Mouse (Mus musculus): ENCODE data around the gene Slc16a10. TPM values are rescaled to one million over a fixed set of nuclear protein-coding genes. Genes with fewer than 3 reads are reported as not detected.

The Slc16a10 gene
- polyA plus RNA-seq, 1 experiment from 2014 or later = 5.3 TPM

DNA sequence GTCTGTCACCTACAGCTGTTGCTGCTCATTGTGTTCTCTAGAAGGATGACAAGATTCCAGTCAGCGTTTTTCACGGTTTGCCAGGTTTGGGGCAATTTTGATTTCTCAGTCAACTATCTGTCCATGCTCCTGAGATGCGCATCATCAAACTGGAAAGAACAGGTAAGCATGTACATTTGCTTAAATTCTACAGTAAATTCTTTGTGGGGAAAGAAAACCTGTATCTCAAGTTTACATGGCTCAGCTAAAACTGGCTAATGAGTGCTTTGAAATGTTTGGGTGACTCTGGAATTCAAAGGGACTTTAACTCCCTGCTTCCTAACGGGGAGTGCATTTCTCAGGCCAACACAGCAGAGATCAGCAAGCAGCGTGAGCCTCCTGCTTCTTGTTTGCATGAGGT, 80.1 kb downstream of the Slc16a10 start:
- no peak for TF ChIP-seq CTCF (IDR thresholded peaks at IDR 0.05; ENCODE audit: low read depth)
- DNase-seq (no peak), ATAC-seq (ENCODE audit: insufficient read depth) (no peak)
- no peaks in the 10 kb centered on the region for H3K4me1 ChIP-seq (ENCODE audit: insufficient read depth)
- H3K4me3 ChIP-seq (ENCODE audit: low read depth, low read length) = no peak overlapping the region
- 76% methylated on average over 5 of the region's 5 CpGs for WGBS
- no peaks in the 10 kb centered on the region for H3K27me3 ChIP-seq (ENCODE audit: insufficient read depth, low read length)
- H3K4me2 ChIP-seq = no peak overlapping the region
- H3K36me3 ChIP-seq (ENCODE audit: insufficient read depth) = no peaks in the 10 kb centered on the region
- H3K9ac ChIP-seq = no peak overlapping the region
- no peak overlapping the region for H3K27ac ChIP-seq (ENCODE audit: low read depth)
- no peaks in the 10 kb centered on the region for H3K9me3 ChIP-seq (ENCODE audit: low read depth, low read length)

- no peaks in the 10 kb centered on the region for H3K9me3 ChIP-seq (ENCODE audit: low read depth, low read length)
- no peaks in the 10 kb centered on the region for H3K4me1 ChIP-seq (ENCODE audit: insufficient read depth)
- no peak for TF ChIP-seq CTCF (IDR thresholded peaks at IDR 0.05; ENCODE audit: low read depth)
- no peak overlapping the region for H3K9ac ChIP-seq
- DNase-seq (no peak), ATAC-seq (ENCODE audit: insufficient read depth) (no peak)
- H3K27ac ChIP-seq (ENCODE audit: low read depth) = no peak overlapping the region
- H3K4me3 ChIP-seq (ENCODE audit: low read depth, low read length) = no peak overlapping the region
- no peaks in the 10 kb centered on the region for H3K36me3 ChIP-seq (ENCODE audit: insufficient read depth)
- no peak overlapping the region for H3K4me2 ChIP-seq
- no peaks in the 10 kb centered on the region for H3K27me3 ChIP-seq (ENCODE audit: insufficient read depth, low read length)
- 74% methylated on average over 3 of the region's 3 CpGs for WGBS
Measured at GRCm38 (mm10) chr10:40058786-40059120, 83.3 kb downstream of the Slc16a10 start.

- DNase-seq (no peak), ATAC-seq (ENCODE audit: insufficient read depth) (no peak)
- Histone ChIP-seq H3K4me3 (ENCODE audit: low read depth, low read length) (no peak overlapping the region), H3K4me1 (ENCODE audit: insufficient read depth) (no peaks in the 10 kb centered on the region), H3K36me3 (ENCODE audit: insufficient read depth) (no peaks in the 10 kb centered on the region), H3K27me3 (ENCODE audit: insufficient read depth, low read length) (no peaks in the 10 kb centered on the region), H3K27ac (ENCODE audit: low read depth) (no peak overlapping the region), H3K9me3 (ENCODE audit: low read depth, low read length) (no peaks in the 10 kb centered on the region), H3K4me2 (no peak overlapping the region), H3K9ac (no peak overlapping the region)
- WGBS = 47% methylated on average over 6 of the region's 6 CpGs
- TF ChIP-seq CTCF (IDR thresholded peaks at IDR 0.05; ENCODE audit: low read depth) = no peak
Measured at GRCm38 (mm10) chr10:40058062-40058785, 83.8 kb downstream of the Slc16a10 start.

DNA sequence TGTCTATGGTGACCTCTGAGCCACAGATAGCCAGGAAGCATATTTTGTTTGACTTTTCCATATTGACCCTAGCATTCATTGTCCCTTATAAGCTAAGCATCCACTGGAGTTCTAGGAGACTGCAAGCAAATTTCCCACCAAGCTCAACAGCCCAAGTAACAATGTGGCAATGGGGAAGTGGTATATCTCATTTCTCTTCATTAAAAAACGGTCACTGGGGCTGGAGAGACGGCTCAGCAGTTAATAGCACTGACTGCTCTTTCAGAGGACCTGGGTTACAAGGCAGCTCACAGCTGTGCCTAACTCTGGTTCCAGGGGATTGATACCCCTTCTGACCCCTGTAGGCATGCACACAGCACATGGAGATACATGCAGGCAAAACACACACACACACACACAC, 84.4 kb downstream of the Slc16a10 start:
- H3K9ac ChIP-seq = no peak overlapping the region
- ATAC-seq (ENCODE audit: insufficient read depth) (no peak), DNase-seq (no peak)
- no peaks in the 10 kb centered on the region for H3K9me3 ChIP-seq (ENCODE audit: low read depth, low read length)
- no peak for TF ChIP-seq CTCF (IDR thresholded peaks at IDR 0.05; ENCODE audit: low read depth)
- no peaks in the 10 kb centered on the region for H3K4me1 ChIP-seq (ENCODE audit: insufficient read depth)
- 51% methylated on average over 2 of the region's 2 CpGs for WGBS
- H3K36me3 ChIP-seq (ENCODE audit: insufficient read depth) = no peaks in the 10 kb centered on the region
- H3K27ac ChIP-seq (ENCODE audit: low read depth) = no peak overlapping the region
- no peak overlapping the region for H3K4me2 ChIP-seq
- no peaks in the 10 kb centered on the region for H3K27me3 ChIP-seq (ENCODE audit: insufficient read depth, low read length)
- no peak overlapping the region for H3K4me3 ChIP-seq (ENCODE audit: low read depth, low read length)

DNA sequence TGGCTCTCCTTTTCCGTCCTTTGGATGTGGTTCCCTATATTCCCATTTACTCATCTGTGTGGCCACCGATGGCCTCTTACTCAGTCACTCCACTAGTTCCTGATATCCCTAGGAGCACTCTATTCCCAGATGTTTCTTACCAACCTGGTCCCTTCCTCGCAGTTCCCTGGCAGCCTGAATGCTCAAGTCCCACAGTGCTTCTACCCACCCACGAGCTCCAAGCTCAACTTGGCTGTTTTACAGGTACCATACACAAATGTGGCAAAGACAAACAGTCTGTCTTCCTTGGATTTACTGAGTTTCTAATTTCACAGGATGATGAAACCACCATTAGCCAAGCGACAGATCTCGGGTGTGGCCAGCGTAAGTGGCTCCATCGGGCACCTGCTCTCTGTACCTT, 87.6 kb downstream of the Slc16a10 start:
- Histone ChIP-seq H3K27ac (ENCODE audit: low read depth) (no peak overlapping the region), H3K9me3 (ENCODE audit: low read depth, low read length) (no peaks in the 10 kb centered on the region), H3K36me3 (ENCODE audit: insufficient read depth) (no peaks in the 10 kb centered on the region), H3K27me3 (ENCODE audit: insufficient read depth, low read length) (no peaks in the 10 kb centered on the region), H3K4me2 (no peak overlapping the region), H3K4me3 (ENCODE audit: low read depth, low read length) (no peak overlapping the region), H3K4me1 (ENCODE audit: insufficient read depth) (no peaks in the 10 kb centered on the region), H3K9ac (no peak overlapping the region)
- no peak for ATAC-seq (ENCODE audit: insufficient read depth)
- no peak for DNase-seq
- no peak for TF ChIP-seq CTCF (IDR thresholded peaks at IDR 0.05; ENCODE audit: low read depth)
- WGBS = 87% methylated on average over 8 of the region's 8 CpGs

- no peak overlapping the region for H3K9ac ChIP-seq
- no peaks in the 10 kb centered on the region for H3K36me3 ChIP-seq (ENCODE audit: insufficient read depth)
- no peak for TF ChIP-seq CTCF (IDR thresholded peaks at IDR 0.05; ENCODE audit: low read depth)
- no peak for DNase-seq
- no peaks in the 10 kb centered on the region for H3K9me3 ChIP-seq (ENCODE audit: low read depth, low read length)
- H3K27ac ChIP-seq (ENCODE audit: low read depth) = no peak overlapping the region
- H3K4me2 ChIP-seq = no peak overlapping the region
- H3K4me3 ChIP-seq (ENCODE audit: low read depth, low read length) = no peak overlapping the region
- 83% methylated on average over 4 of the region's 4 CpGs for WGBS
- H3K27me3 ChIP-seq (ENCODE audit: insufficient read depth, low read length) = no peaks in the 10 kb centered on the region
- H3K4me1 ChIP-seq (ENCODE audit: insufficient read depth) = no peaks in the 10 kb centered on the region
- no peak for ATAC-seq (ENCODE audit: insufficient read depth)
Measured at GRCm38 (mm10) chr10:40053896-40054295, 88.2 kb downstream of the Slc16a10 start.

DNA sequence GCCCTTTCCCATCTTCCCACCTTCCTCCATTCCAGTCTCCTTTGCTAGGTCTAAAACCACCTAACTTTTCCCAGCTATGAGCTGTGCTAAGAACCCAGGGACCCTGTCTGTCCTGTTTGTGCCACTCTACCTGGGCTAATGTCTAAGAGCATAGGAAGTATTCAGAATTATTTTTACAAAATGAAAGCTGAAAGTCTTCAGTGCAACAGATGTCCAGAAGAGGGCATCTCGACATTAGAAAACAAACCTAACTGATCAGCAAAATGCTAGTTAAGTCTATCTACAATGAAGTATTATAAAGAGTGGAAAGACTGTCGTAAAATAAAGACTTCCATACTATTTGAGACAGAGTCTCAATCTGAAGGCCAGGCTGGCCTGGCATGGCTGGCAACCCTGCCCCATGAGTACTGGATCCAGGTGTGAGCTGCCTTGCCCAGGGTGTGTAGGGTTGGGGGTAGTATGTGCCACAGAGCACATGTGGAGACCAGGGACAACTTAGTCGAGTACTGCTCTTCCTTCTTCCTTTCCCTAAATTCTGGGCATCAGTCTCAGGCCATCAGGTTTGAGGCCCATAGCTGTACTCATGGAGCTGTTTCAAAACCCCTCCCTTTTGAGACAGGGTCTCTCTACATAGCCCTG, 88.7 kb downstream of the Slc16a10 start:
- peak; percentile 74 for TF ChIP-seq CTCF (IDR thresholded peaks at IDR 0.05; ENCODE audit: low read depth)
- H3K4me1 ChIP-seq (ENCODE audit: insufficient read depth) = no peaks in the 10 kb centered on the region
- H3K4me3 ChIP-seq (ENCODE audit: low read depth, low read length) = no peak overlapping the region
- WGBS = 47% methylated on average over 3 of the region's 3 CpGs
- H3K4me2 ChIP-seq = no peak overlapping the region
- H3K27ac ChIP-seq (ENCODE audit: low read depth) = no peak overlapping the region
- H3K27me3 ChIP-seq (ENCODE audit: insufficient read depth, low read length) = no peaks in the 10 kb centered on the region
- no peaks in the 10 kb centered on the region for H3K36me3 ChIP-seq (ENCODE audit: insufficient read depth)
- peak; percentile 80 for DNase-seq
- H3K9ac ChIP-seq = no peak overlapping the region
- peak; percentile 28; the same call in 1 of the 2 replicates for ATAC-seq (ENCODE audit: insufficient read depth)
- no peaks in the 10 kb centered on the region for H3K9me3 ChIP-seq (ENCODE audit: low read depth, low read length)
